ENCODE assay signal across 8 mouse cellular contexts in genomic region chr1:164459127-164459905, GRCm38 (mm10). TPM values are rescaled to one million over a fixed set of nuclear protein-coding genes. Genes with fewer than 3 reads are reported as not detected.
DNase-seq lines count a peak whose midpoint lies in the region; ATAC-seq and TF ChIP-seq lines count a peak whose summit lies in the region.

No protein-coding gene starts in this region.

- peak; percentile 24; the same call in 1 of the 2 replicates for TF ChIP-seq EP300 in lung, postnatal 0 days (IDR thresholded peaks at IDR 0.05)

- DNase-seq in heart, adult 9 months (ENCODE audit: low spot score in 2 of 2) = no peak
- DNase-seq in lung, postnatal 0 days (ENCODE audit: low spot score) = peak; percentile 58
- no peak for DNase-seq in thymus, postnatal 0 days (ENCODE audit: low spot score)
- DNase-seq in gastrocnemius, postnatal 14 days = no peak
- DNase-seq in gastrocnemius, adult 18-20 months (ENCODE audit: low spot score) = no peak

- peaks cover 21% of the 10 kb centered on the region for H3K4me1 ChIP-seq in heart, embryonic 11.5 days (ENCODE audit: control insufficient read depth, insufficient read depth, low read length)
- H3K4me1 ChIP-seq in hindbrain, embryonic 13.5 days (replicated peaks) = peaks cover 61% of the 10 kb centered on the region
- H3K4me1 ChIP-seq in lung, postnatal 0 days (ENCODE audit: insufficient read depth, low read depth, low read length) = no peaks in the 10 kb centered on the region; the same call in 1 of the 2 replicates

- peak overlapping the region; percentile 99 for H3K9ac ChIP-seq in heart, embryonic 11.5 days (ENCODE audit: low read depth, low read length)
- H3K9ac ChIP-seq in hindbrain, embryonic 13.5 days = peak overlapping the region; percentile 91
- H3K9ac ChIP-seq in lung, postnatal 0 days (replicated peaks; ENCODE audit: low read depth) = no peak overlapping the region

- WGBS in heart, embryonic 11.5 days (ENCODE audit: insufficient replicate concordance) = 40% methylated on average over 12 of the region's 12 CpGs
- WGBS in hindbrain, embryonic 13.5 days = 59% methylated on average over 12 of the region's 12 CpGs
- WGBS in lung, postnatal 0 days = 44% methylated on average over 12 of the region's 12 CpGs

- peak overlapping the region; percentile 75 for H3K4me3 ChIP-seq in heart, embryonic 11.5 days (ENCODE audit: low read depth, low read length)
- H3K4me3 ChIP-seq in hindbrain, embryonic 13.5 days = peak overlapping the region; percentile 78
- peak overlapping the region; percentile 77 for H3K4me3 ChIP-seq in lung, postnatal 0 days (ENCODE audit: low read depth, low read length)

- peaks cover 5% of the 10 kb centered on the region for H3K27me3 ChIP-seq in heart, embryonic 11.5 days (ENCODE audit: control insufficient read depth, insufficient read depth, low read length)
- H3K27me3 ChIP-seq in hindbrain, embryonic 13.5 days = peaks cover 7% of the 10 kb centered on the region; the same call in 1 of the 2 replicates
- H3K27me3 ChIP-seq in lung, postnatal 0 days (replicated peaks; ENCODE audit: insufficient read depth, low read length) = 0 out of 2 replicates have a peak, but pooled peaks cover 3% of the 10 kb centered on the region

- H3K27ac ChIP-seq in heart, embryonic 11.5 days (ENCODE audit: low read depth, low read length) = peak overlapping the region; percentile 91
- H3K27ac ChIP-seq in hindbrain, embryonic 13.5 days = peak overlapping the region; percentile 97
- H3K27ac ChIP-seq in lung, postnatal 0 days (ENCODE audit: low read length) = peak overlapping the region; percentile 97

- no peak for ATAC-seq in heart, embryonic 11.5 days (replicated peaks; ENCODE audit: insufficient number of reproducible peaks, low FRiP score, low TSS enrichment)
- ATAC-seq in common myeloid progenitor, adult 5-6 weeks (replicated peaks; ENCODE audit: low read depth, poor library complexity, severe bottlenecking) = peak; percentile 34
- ATAC-seq in hindbrain, embryonic 13.5 days (ENCODE audit: low FRiP score) = no peak
- ATAC-seq in lung, postnatal 0 days = no peak

- H3K36me3 ChIP-seq in heart, embryonic 11.5 days (ENCODE audit: control insufficient read depth, insufficient read depth, low read length) = no peaks in the 10 kb centered on the region
- H3K36me3 ChIP-seq in hindbrain, embryonic 13.5 days = no peaks in the 10 kb centered on the region
- H3K36me3 ChIP-seq in lung, postnatal 0 days (ENCODE audit: insufficient read depth, low read length) = no peaks in the 10 kb centered on the region

- no peak for TF ChIP-seq CTCF in lung, postnatal 0 days (IDR thresholded peaks at IDR 0.05)

- intact Hi-C loops in gastrocnemius, postnatal 14 days (cut with DNase I; ENCODE audit: low total_unique reads) = no loop called here

- peak overlapping the region; percentile 80 for H3K4me2 ChIP-seq in heart, embryonic 11.5 days
- peak overlapping the region; percentile 73 for H3K4me2 ChIP-seq in hindbrain, embryonic 13.5 days
- peak overlapping the region; percentile 72 for H3K4me2 ChIP-seq in lung, postnatal 0 days (replicated peaks; ENCODE audit: low read depth, low read length)

- H3K9me3 ChIP-seq in heart, embryonic 11.5 days (replicated peaks; ENCODE audit: control insufficient read depth, low read length) = no peaks in the 10 kb centered on the region
- no peaks in the 10 kb centered on the region for H3K9me3 ChIP-seq in hindbrain, embryonic 13.5 days
- H3K9me3 ChIP-seq in lung, postnatal 0 days (ENCODE audit: low read length) = no peaks in the 10 kb centered on the region

RNA-seq across cellular contexts. Expression of gene Atp1b1, which starts 1.2 kb away (rescaled TPM):
- 235 and 350 TPM in 2 replicates for polyA plus RNA-seq in heart, embryonic 11.5 days (2014; fragmentation: Nextera tagmentation; extraction: Ambion mirVana)
- total RNA-seq in common myeloid progenitor, adult 5-6 weeks (2017) = 1.4 and 2.3 TPM in 2 replicates
- polyA plus RNA-seq in hindbrain, embryonic 13.5 days (2015; fragmentation: Nextera tagmentation; extraction: Ambion mirVana) = 129 and 131 TPM in 2 replicates
- polyA plus RNA-seq in lung, postnatal 0 days (2015; fragmentation: Nextera tagmentation; extraction: Ambion mirVana) = 359 and 444 TPM in 2 replicates
- polyA plus RNA-seq in thymus, postnatal 0 days (2015; fragmentation: Nextera tagmentation; extraction: Ambion mirVana) = 53.7 and 60.1 TPM in 2 replicates
- 100 to 1,000 TPM; 147 to 159 TPM for total RNA-seq in gastrocnemius, postnatal 14 days (2021)
- total RNA-seq in gastrocnemius, adult 18-20 months (2021) = 100 to 1,000 TPM; 179 to 280 TPM
